Mouse (Mus musculus) bone marrow macrophage, adult 2 months (primary cell): ENCODE results near the gene Ugdh. TPM values are rescaled to one million over a fixed set of nuclear protein-coding genes. Genes with fewer than 3 reads are reported as not detected.

Source experiments
- H3K27ac ChIP-seq: 2 replicates; pipeline ENCODE4 v1.5.1; 2012; ENCODE audit warnings: low read depth, low read length; ENCODE audit not compliant: insufficient read depth
- H3K4me1 ChIP-seq: 2 replicates; pipeline ENCODE4 v1.6.1; 2012; ENCODE audit warnings: low read length; ENCODE audit not compliant: control insufficient read depth, insufficient read depth
- H3K4me3 ChIP-seq: 2 replicates; pipeline ENCODE4 v1.5.1; 2012; ENCODE audit warnings: mild to moderate bottlenecking, low read length, moderate library complexity; ENCODE audit not compliant: insufficient read depth
- CTCF ChIP-seq: IDR thresholded peaks from 2 replicates; pipeline ENCODE4 v1.5.1; 2012; ENCODE audit warnings: low read depth, mild to moderate bottlenecking, low read length, moderate library complexity
- POLR2A ChIP-seq: IDR thresholded peaks from 2 replicates; pipeline ENCODE4 v1.6.1; 2012; ENCODE audit warnings: mild to moderate bottlenecking, low read depth, low read length, borderline replicate concordance
- polyA plus RNA-seq: library from polyadenylated mRNA; stranded (reverse); fragments of >200 nt; gene quantifications from 2 replicates; pipeline ENCODE4 v1.2.4, GENCODE M21; 2012; ENCODE audit not compliant: missing spikeins, insufficient read depth, insufficient read length

The Ugdh gene
- polyA plus RNA-seq, 1 experiment, result 52.7 TPM

GRCm38 (mm10) chr5:65401251-65401994 lies 34.3 kb downstream of the Ugdh start:
- TF ChIP-seq CTCF, result peak; percentile 41
- TF ChIP-seq POLR2A, result no peak
- no peaks in the 10 kb centered on the region for H3K4me1 ChIP-seq

GRCm38 (mm10) chr5:65394425-65394824 lies 41.3 kb downstream of the Ugdh start:
- H3K4me1 ChIP-seq, result peaks cover 4% of the 10 kb centered on the region; the same call in 1 of the 2 replicates
- H3K4me3 ChIP-seq, result no peak overlapping the region
- no peak for TF ChIP-seq POLR2A
- no peak for TF ChIP-seq CTCF
- H3K27ac ChIP-seq, result no peak overlapping the region

More at GRCm38 (mm10) chr5:65401251-65401994, 34.3 kb downstream of the Ugdh start:
- Histone ChIP-seq H3K4me3 (no peak overlapping the region), H3K27ac (no peak overlapping the region)

- Histone ChIP-seq H3K27ac (0 out of 2 replicates have a peak overlapping the region, but pooled peaks have one; percentile 18), H3K4me1 (peaks cover 9% of the 10 kb centered on the region; the same call in 1 of the 2 replicates), H3K4me3 (peak overlapping the region; percentile 88)
- TF ChIP-seq POLR2A, result no peak
- TF ChIP-seq CTCF, result no peak
These were observed 44.0 kb downstream of the Ugdh start for GRCm38 (mm10) chr5:65391753-65392152.

- TF ChIP-seq CTCF (no peak), POLR2A (peak; percentile 66; the same call in 1 of the 2 replicates)
- H3K4me3 ChIP-seq, result peak within 1 kb of the TSS; percentile 89
- peaks cover 9% of the 10 kb centered on the region; the same call in 1 of the 2 replicates for H3K4me1 ChIP-seq
- peak within 1 kb of the TSS; percentile 77 for H3K27ac ChIP-seq
These were observed 44.8 kb downstream of the Ugdh start, which contains the start of the genes Rpl9 and Lias for GRCm38 (mm10) chr5:65390648-65391644. Gene Rpl9, minus strand, starts transcription at chr5:65391444. Gene Lias, plus strand, starts transcription at chr5:65391497.

- no peak overlapping the region for H3K27ac ChIP-seq
- H3K4me3 ChIP-seq, result no peak overlapping the region
- TF ChIP-seq CTCF, result no peak
- no peak for TF ChIP-seq POLR2A
- H3K4me1 ChIP-seq, result peaks cover 7% of the 10 kb centered on the region; the same call in 1 of the 2 replicates
These were observed 48.5 kb downstream of the Ugdh start for GRCm38 (mm10) chr5:65387008-65387867.

GRCm38 (mm10) chr5:65385704-65386103 lies 50.0 kb downstream of the Ugdh start:
- Histone ChIP-seq H3K27ac (no peak overlapping the region), H3K4me1 (peaks cover 7% of the 10 kb centered on the region; the same call in 1 of the 2 replicates), H3K4me3 (no peak overlapping the region)
- no peak for TF ChIP-seq POLR2A
- no peak for TF ChIP-seq CTCF

DNA sequence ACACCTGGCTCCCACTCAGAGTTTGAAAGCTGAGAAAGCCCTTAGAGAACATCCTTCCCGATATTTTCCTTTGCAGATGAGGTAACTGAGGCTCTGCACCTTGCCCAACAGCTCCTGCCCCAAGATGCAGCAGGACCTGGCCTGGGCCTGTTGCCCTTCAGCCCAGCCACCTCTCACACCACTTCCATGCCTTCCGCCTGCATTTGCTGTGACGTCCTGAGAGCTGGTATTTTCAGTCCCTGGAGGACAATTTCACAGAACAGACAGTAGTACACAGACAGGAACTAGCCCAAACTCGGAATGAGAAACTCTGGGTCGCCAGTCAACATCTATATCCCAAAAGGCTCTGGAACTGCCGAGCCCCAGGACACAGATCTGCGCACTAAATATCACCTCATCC lies 61.0 kb downstream of the Ugdh start:
- TF ChIP-seq CTCF (no peak), POLR2A (no peak)
- no peak overlapping the region for H3K27ac ChIP-seq
- no peak overlapping the region for H3K4me3 ChIP-seq
- H3K4me1 ChIP-seq, result no peaks in the 10 kb centered on the region

- TF ChIP-seq POLR2A (no peak), CTCF (no peak)
- Histone ChIP-seq H3K4me1 (no peaks in the 10 kb centered on the region), H3K4me3 (no peak overlapping the region), H3K27ac (no peak overlapping the region)
These were observed 64.2 kb downstream of the Ugdh start for GRCm38 (mm10) chr5:65371551-65371950.

- Histone ChIP-seq H3K4me1 (no peaks in the 10 kb centered on the region), H3K4me3 (no peak overlapping the region), H3K27ac (no peak overlapping the region)
- no peak for TF ChIP-seq CTCF
- no peak for TF ChIP-seq POLR2A
These were observed 67.9 kb downstream of the Ugdh start for GRCm38 (mm10) chr5:65367837-65368236.

Other genes starting within 250 kb of the Ugdh start
- 11.8 and 12.0 TPM in 2 replicates for gene Wdr19, start 236.3 kb downstream of the Ugdh start, polyA plus RNA-seq
- gene Rfc1, start 100.3 kb downstream of the Ugdh start, polyA plus RNA-seq, result 45.4 and 51.0 TPM in 2 replicates
- gene Klb, start 87.6 kb downstream of the Ugdh start, polyA plus RNA-seq, result not detected in 2 replicates
- gene Rpl9, start 44.5 kb downstream of the Ugdh start, polyA plus RNA-seq, result 591 and 651 TPM in 2 replicates
- gene Lias, start 44.5 kb downstream of the Ugdh start, polyA plus RNA-seq, result 23.2 and 25.1 TPM in 2 replicates
- gene Gm43552, start 56.9 kb upstream of the Ugdh start, polyA plus RNA-seq, result not detected in 2 replicates
- gene Smim14, start 101.2 kb upstream of the Ugdh start, polyA plus RNA-seq, result 232 and 266 TPM in 2 replicates
- gene Ube2k, start 101.3 kb upstream of the Ugdh start, polyA plus RNA-seq, result 127 and 130 TPM in 2 replicates